Mouse (Mus musculus): ENCODE data around the gene Tas2r134.

The Tas2r134 gene

GRCm38 (mm10) chr2:51652086-51652485 lies 24.8 kb downstream of the Tas2r134 start:
- no peak for DNase-seq (ENCODE audit: low spot score in 2 of 2)

- no peak for DNase-seq (ENCODE audit: low spot score in 2 of 2)
Observed at GRCm38 (mm10) chr2:51657684-51658083, 30.4 kb downstream of the Tas2r134 start.

GRCm38 (mm10) chr2:51658288-51658687 lies 31.0 kb downstream of the Tas2r134 start:
- no peak for DNase-seq (ENCODE audit: low spot score in 2 of 2)

GRCm38 (mm10) chr2:51674321-51674720 lies 47.0 kb downstream of the Tas2r134 start:
- no peak for DNase-seq (ENCODE audit: low spot score in 2 of 2)
